Mouse (Mus musculus) CD4-positive helper T cell, adult 2 months (primary cell): Measurements from ENCODE around the gene 1700031F05Rik.
"Not testable (repeated sequence)": the region's sequence is repeated elsewhere in the genome, so short reads cannot be mapped to it uniquely, and the experiment has no call there.

Experiments used
- DNase-seq: peaks from one replicate; pipeline ENCODE4 v3.0.0-alpha.2; 2012; ENCODE audit warnings: low read depth, missing footprints, low spot score

The 1700031F05Rik gene

GRCm38 (mm10) chrX:102867871-102868270 is at the start of gene 1700031F05Rik:
1700031F05Rik (minus strand) TSS chrX:102867971.
- no peak for DNase-seq

GRCm38 (mm10) chrX:102914823-102915222 is 47.1 kb upstream of the 1700031F05Rik start:
- DNase-seq, result not testable (repeated sequence)

- not testable (repeated sequence) for DNase-seq
These were observed 40.8 kb upstream of the 1700031F05Rik start, which contains the start of the genes Dmrtc1a and 1700011M02Rik for GRCm38 (mm10) chrX:102908587-102908986. Dmrtc1a (minus strand) TSS chrX:102908687. 1700011M02Rik (plus strand) TSS chrX:102908905.

- not testable (repeated sequence) for DNase-seq
These were observed 13.3 kb downstream of the 1700031F05Rik start, which contains the start of gene Dmrtc1c2 for GRCm38 (mm10) chrX:102854516-102854915. Dmrtc1c2 (minus strand) TSS chrX:102854616.

GRCm38 (mm10) chrX:102812311-102812710 is 55.5 kb downstream of the 1700031F05Rik start:
- no peak for DNase-seq
